31 mouse cellular contexts compared by ENCODE assay signal in the genomic region with DNA sequence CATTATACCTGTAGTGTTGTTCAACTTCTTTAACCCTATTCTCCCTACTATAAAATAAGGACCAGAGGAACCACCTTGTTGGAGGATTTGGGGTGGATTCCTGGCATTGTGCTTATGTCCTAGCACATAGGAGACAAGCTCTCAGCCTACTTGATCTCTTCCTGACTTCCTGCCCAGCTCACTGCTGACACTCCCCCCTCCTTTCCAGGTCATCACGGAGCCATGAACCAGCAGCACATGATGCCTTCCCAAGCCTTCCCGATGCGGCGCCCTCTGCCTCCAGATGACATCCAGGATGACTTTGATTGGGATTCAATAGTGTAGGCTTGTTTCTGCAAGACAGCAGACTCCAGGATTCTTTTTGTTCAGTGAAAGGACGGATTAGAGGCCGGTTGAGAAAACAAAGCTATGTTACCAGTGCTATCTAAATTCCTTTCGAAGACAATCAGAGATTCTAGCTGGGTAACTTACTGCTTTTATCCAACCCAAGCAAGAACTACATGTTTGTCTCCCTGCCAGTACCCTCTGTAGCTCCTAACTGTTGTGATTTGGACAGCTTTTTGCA. TPM values are rescaled to one million over a fixed set of nuclear protein-coding genes. Genes with fewer than 3 reads are reported as not detected.
DNase-seq lines count a peak whose midpoint lies in the region; ATAC-seq and TF ChIP-seq lines count a peak whose summit lies in the region.
"Had no signal": no experiment of that assay in that cellular context is flagged by ENCODE, and none has a peak within 500 bp of the region (broad histone marks: within the 10 kb centered on the region; RNA-seq: fewer than 3 reads in every experiment).

No protein-coding gene starts in this region.

- 25% methylated on average over 7 of the region's 7 CpGs for WGBS in forebrain, embryonic 15.5 days
- 27% methylated on average over 7 of the region's 7 CpGs for WGBS in forebrain, postnatal 0 days
- WGBS in heart, embryonic 15.5 days, result 47% methylated on average over 7 of the region's 7 CpGs
- WGBS in midbrain, embryonic 14.5 days, result 16% methylated on average over 7 of the region's 7 CpGs
- 16% methylated on average over 7 of the region's 7 CpGs for WGBS in midbrain, embryonic 16.5 days

- TF ChIP-seq CTCF in forebrain, postnatal 0 days (IDR thresholded peaks at IDR 0.05; ENCODE audit: low read depth), result no peak

- intact Hi-C loops in heart, postnatal 36 days (cut with DNase I), result loop anchor here (5.0 kb wide), 2 partner anchors 194 to 379 kb away; no protein-coding TSS in a partner anchor
- intact Hi-C loops in left cerebral cortex, postnatal 14 days (cut with DNase I), result no loop called here

- peaks cover 37% of the 10 kb centered on the region for H3K36me3 ChIP-seq in forebrain, embryonic 15.5 days
- peaks cover 26% of the 10 kb centered on the region for H3K36me3 ChIP-seq in forebrain, postnatal 0 days (ENCODE audit: insufficient read depth)
- peaks cover 30% of the 10 kb centered on the region for H3K36me3 ChIP-seq in heart, embryonic 15.5 days
- H3K36me3 ChIP-seq in midbrain, embryonic 14.5 days (ENCODE audit: control insufficient read depth, insufficient read depth, low read length), result peaks cover 49% of the 10 kb centered on the region
- peaks cover 7% of the 10 kb centered on the region; the same call in 1 of the 2 replicates for H3K36me3 ChIP-seq in midbrain, embryonic 16.5 days (ENCODE audit: control insufficient read depth, insufficient read depth, low read length)

- no peak overlapping the region for H3K4me2 ChIP-seq in forebrain, embryonic 15.5 days (replicated peaks)
- H3K4me2 ChIP-seq in forebrain, postnatal 0 days (ENCODE audit: low read depth), result no peak overlapping the region
- H3K4me2 ChIP-seq in heart, embryonic 15.5 days, result no peak overlapping the region
- H3K4me2 ChIP-seq in midbrain, embryonic 14.5 days (ENCODE audit: low read length), result no peak overlapping the region
- H3K4me2 ChIP-seq in midbrain, embryonic 16.5 days (ENCODE audit: low read length), result no peak overlapping the region
- H3K4me2 ChIP-seq: embryonic facial prominence, embryonic 15.5 days; intestine, embryonic 15.5 days; limb, embryonic 13.5 days; liver, embryonic 12.5 days; neural tube, embryonic 15.5 days had no signal

- H3K4me1 ChIP-seq in forebrain, embryonic 15.5 days, result peaks cover 14% of the 10 kb centered on the region
- no peaks in the 10 kb centered on the region for H3K4me1 ChIP-seq in forebrain, postnatal 0 days (ENCODE audit: insufficient read depth)
- peaks cover 18% of the 10 kb centered on the region for H3K4me1 ChIP-seq in heart, embryonic 15.5 days (replicated peaks)
- no peaks in the 10 kb centered on the region for H3K4me1 ChIP-seq in midbrain, embryonic 14.5 days (ENCODE audit: control insufficient read depth, insufficient read depth, low read length)
- peaks cover 5% of the 10 kb centered on the region for H3K4me1 ChIP-seq in midbrain, embryonic 16.5 days (ENCODE audit: control insufficient read depth, insufficient read depth, low read length)
- H3K4me1 ChIP-seq: embryonic facial prominence, embryonic 15.5 days; intestine, embryonic 15.5 days; limb, embryonic 13.5 days had no signal

- no peaks in the 10 kb centered on the region for H3K9me3 ChIP-seq in forebrain, embryonic 15.5 days
- no peaks in the 10 kb centered on the region for H3K9me3 ChIP-seq in forebrain, postnatal 0 days (ENCODE audit: low read length)
- H3K9me3 ChIP-seq in heart, embryonic 15.5 days (replicated peaks), result no peaks in the 10 kb centered on the region
- no peaks in the 10 kb centered on the region for H3K9me3 ChIP-seq in midbrain, embryonic 14.5 days (ENCODE audit: control insufficient read depth, low read length)
- H3K9me3 ChIP-seq in midbrain, embryonic 16.5 days (replicated peaks; ENCODE audit: control insufficient read depth, low read length, poor library complexity, severe bottlenecking), result no peaks in the 10 kb centered on the region
- H3K9me3 ChIP-seq: embryonic facial prominence, embryonic 15.5 days; hindbrain, embryonic 10.5 days; intestine, embryonic 15.5 days; limb, embryonic 13.5 days; liver, embryonic 12.5 days; neural tube, embryonic 15.5 days had no signal

- peak overlapping the region; percentile 66; the same call in 1 of the 2 replicates for H3K27ac ChIP-seq in forebrain, embryonic 15.5 days (replicated peaks)
- no peak overlapping the region for H3K27ac ChIP-seq in forebrain, postnatal 0 days (ENCODE audit: low read depth, low read length)
- H3K27ac ChIP-seq in heart, embryonic 15.5 days, result peak overlapping the region; percentile 13
- 0 out of 2 replicates have a peak overlapping the region, but pooled peaks have one; percentile 9 for H3K27ac ChIP-seq in midbrain, embryonic 14.5 days (replicated peaks; ENCODE audit: low read depth, low read length)
- H3K27ac ChIP-seq in midbrain, embryonic 16.5 days (ENCODE audit: low read length), result no peak overlapping the region
- H3K27ac ChIP-seq: embryonic facial prominence, embryonic 15.5 days; hindbrain, embryonic 10.5 days; intestine, embryonic 15.5 days; limb, embryonic 13.5 days; liver, embryonic 12.5 days; neural tube, embryonic 15.5 days; stomach, postnatal 0 days had no signal

- ATAC-seq in forebrain, embryonic 15.5 days (replicated peaks), result no peak
- ATAC-seq in forebrain, postnatal 0 days, result no peak
- no peak for ATAC-seq in heart, embryonic 15.5 days (replicated peaks; ENCODE audit: insufficient number of reproducible peaks, insufficient read depth, low FRiP score, low read depth)
- no peak for ATAC-seq in midbrain, embryonic 14.5 days (ENCODE audit: low FRiP score, low TSS enrichment)
- ATAC-seq in midbrain, embryonic 16.5 days, result no peak
- ATAC-seq: hindbrain, embryonic 16.5 days; intestine, embryonic 15.5 days; liver, embryonic 12.5 days had no signal

- no peak overlapping the region for H3K9ac ChIP-seq in forebrain, embryonic 15.5 days (replicated peaks)
- no peak overlapping the region for H3K9ac ChIP-seq in forebrain, postnatal 0 days
- H3K9ac ChIP-seq in heart, embryonic 15.5 days, result no peak overlapping the region
- no peak overlapping the region for H3K9ac ChIP-seq in midbrain, embryonic 14.5 days (replicated peaks; ENCODE audit: low read length)
- no peak overlapping the region for H3K9ac ChIP-seq in midbrain, embryonic 16.5 days (ENCODE audit: low read depth, low read length)
- H3K9ac ChIP-seq: embryonic facial prominence, embryonic 15.5 days; intestine, embryonic 15.5 days; limb, embryonic 13.5 days; liver, embryonic 12.5 days; neural tube, embryonic 15.5 days had no signal

- no peak for DNase-seq in forebrain, postnatal 0 days
- no peak for DNase-seq in heart, postnatal 36 days
- no peak for DNase-seq in midbrain, embryonic 14.5 days
- no peak for DNase-seq in testis, postnatal 10 days (ENCODE audit: low spot score)
- DNase-seq in left cerebral cortex, postnatal 14 days (ENCODE audit: low spot score in 2 of 2), result no peak
- DNase-seq: adrenal gland, postnatal 36 days; cerebellum, adult 11 months; cerebellum, adult 9-11 months; kidney, adult 9 months; kidney, postnatal 25 days; lung, adult 2 months; lung, postnatal 14 days; right cerebral cortex, postnatal 14 days had no signal

- H3K4me3 ChIP-seq in forebrain, embryonic 15.5 days, result no peak overlapping the region
- H3K4me3 ChIP-seq in forebrain, postnatal 0 days (ENCODE audit: low read depth, low read length), result no peak overlapping the region
- no peak overlapping the region for H3K4me3 ChIP-seq in heart, embryonic 15.5 days
- H3K4me3 ChIP-seq in midbrain, embryonic 14.5 days (replicated peaks; ENCODE audit: low read depth, low read length), result no peak overlapping the region
- no peak overlapping the region for H3K4me3 ChIP-seq in midbrain, embryonic 16.5 days (ENCODE audit: low read depth, low read length)
- H3K4me3 ChIP-seq: embryonic facial prominence, embryonic 15.5 days; hindbrain, embryonic 10.5 days; intestine, embryonic 15.5 days; limb, embryonic 13.5 days; liver, embryonic 12.5 days; neural tube, embryonic 15.5 days had no signal

- H3K27me3 ChIP-seq in forebrain, embryonic 15.5 days, result no peaks in the 10 kb centered on the region
- H3K27me3 ChIP-seq in forebrain, postnatal 0 days (ENCODE audit: insufficient read depth, low read length), result no peaks in the 10 kb centered on the region
- no peaks in the 10 kb centered on the region for H3K27me3 ChIP-seq in heart, embryonic 15.5 days
- H3K27me3 ChIP-seq in midbrain, embryonic 14.5 days (ENCODE audit: control insufficient read depth, insufficient read depth, low read length), result no peaks in the 10 kb centered on the region
- no peaks in the 10 kb centered on the region for H3K27me3 ChIP-seq in midbrain, embryonic 16.5 days (ENCODE audit: control insufficient read depth, insufficient read depth, low read depth, low read length)
- H3K27me3 ChIP-seq: embryonic facial prominence, embryonic 15.5 days; intestine, embryonic 15.5 days; limb, embryonic 13.5 days; liver, embryonic 12.5 days; neural tube, embryonic 15.5 days had no signal

RNA-seq across cellular contexts. Expression of a gene that starts 11.3 kb away (rescaled TPM):
- polyA plus RNA-seq in forebrain, embryonic 15.5 days (2015; fragmentation: Nextera tagmentation; extraction: Ambion mirVana), result not detected in 2 replicates
- total RNA-seq in forebrain, postnatal 0 days (2014; rRNA removed), result not detected in 2 replicates
- polyA plus RNA-seq in forebrain, postnatal 0 days (2015; fragmentation: Nextera tagmentation; extraction: Ambion mirVana), result not detected in 2 replicates
- polyA plus RNA-seq in heart, embryonic 15.5 days (2015; fragmentation: Nextera tagmentation; extraction: Ambion mirVana), result not detected in 2 replicates
- total RNA-seq in heart, postnatal 36 days (2021), result not detected
- polyA plus RNA-seq in midbrain, embryonic 14.5 days (2014; fragmentation: Nextera tagmentation; extraction: Ambion mirVana), result not detected in 2 replicates
- polyA plus RNA-seq in midbrain, embryonic 16.5 days (2015; fragmentation: Nextera tagmentation; extraction: Ambion mirVana), result not detected in 2 replicates
- total RNA-seq in left cerebral cortex, postnatal 14 days (2021), result not detected
- total RNA-seq: adrenal gland, adult 18-20 months; adrenal gland, postnatal 36 days; common myeloid progenitor, adult 5-6 weeks; gastrocnemius, adult 8-10 months; granulocyte monocyte progenitor cell, adult 5-6 weeks; layer of hippocampus, adult 8-10 months; left cerebral cortex, postnatal 25 days; megakaryocyte progenitor cell, adult 5-6 weeks had no signal
- polyA plus RNA-seq: embryonic facial prominence, embryonic 15.5 days; hindbrain, embryonic 10.5 days; hindbrain, embryonic 16.5 days; limb, embryonic 13.5 days; liver, embryonic 12.5 days; lung, adult 2 months; neural tube, embryonic 15.5 days had no signal

RNA-seq across cellular contexts. Expression of a gene that starts 32.6 kb away (rescaled TPM):
- not detected in 2 replicates for polyA plus RNA-seq in forebrain, embryonic 15.5 days (2015; fragmentation: Nextera tagmentation; extraction: Ambion mirVana)
- not detected in 2 replicates for total RNA-seq in forebrain, postnatal 0 days (2014; rRNA removed)
- not detected in 2 replicates for polyA plus RNA-seq in forebrain, postnatal 0 days (2015; fragmentation: Nextera tagmentation; extraction: Ambion mirVana)
- not detected in 2 replicates for polyA plus RNA-seq in heart, embryonic 15.5 days (2015; fragmentation: Nextera tagmentation; extraction: Ambion mirVana)
- under 1 TPM in 1 of 2 experiments, not detected in 1; 0.89 TPM for total RNA-seq in heart, postnatal 36 days (2021)
- not detected in 2 replicates for polyA plus RNA-seq in midbrain, embryonic 14.5 days (2014; fragmentation: Nextera tagmentation; extraction: Ambion mirVana)
- polyA plus RNA-seq in midbrain, embryonic 16.5 days (2015; fragmentation: Nextera tagmentation; extraction: Ambion mirVana), result not detected in 2 replicates
- not detected for total RNA-seq in left cerebral cortex, postnatal 14 days (2021)
- total RNA-seq: adrenal gland, postnatal 36 days; common myeloid progenitor, adult 5-6 weeks; gastrocnemius, adult 8-10 months; granulocyte monocyte progenitor cell, adult 5-6 weeks; layer of hippocampus, adult 8-10 months; left cerebral cortex, postnatal 25 days; megakaryocyte progenitor cell, adult 5-6 weeks had no signal
- polyA plus RNA-seq: embryonic facial prominence, embryonic 15.5 days; hindbrain, embryonic 10.5 days; hindbrain, embryonic 16.5 days; limb, embryonic 13.5 days; lung, adult 2 months; neural tube, embryonic 15.5 days had no signal

Comparison
In these comparisons a context has a peak if more than half of its experiments do, and no peak if none do; other contexts are left out.
1. H3K27ac ChIP-seq: peak in forebrain, embryonic 15.5 days (single experiment), heart, embryonic 15.5 days (single experiment) and midbrain, embryonic 14.5 days (single experiment); none in forebrain, postnatal 0 days (single experiment) and midbrain, embryonic 16.5 days (single experiment).